Mouse (Mus musculus) hindbrain, embryonic 11.5 days (tissue): Measurements from ENCODE around the gene Cngb1. TPM values are rescaled to one million over a fixed set of nuclear protein-coding genes. Genes with fewer than 3 reads are reported as not detected.

Experiments
- ATAC-seq: fragments of 200-750 bp; cut with Nextera tagmentation; 2 replicates; pipeline ENCODE4 v1.8.0; 2017; ENCODE audit warnings: mild to moderate bottlenecking, moderate TSS enrichment, moderate library complexity; ENCODE audit not compliant: low FRiP score
- DNase-seq: peaks from one replicate; pipeline ENCODE4 v3.0.0-alpha.2; 2015; ENCODE audit warnings: low spot score
- H3K27ac ChIP-seq: fragments of 300-500 bp; sonication (generic); 2 replicates; pipeline ENCODE4 v1.5.1; 2014; ENCODE audit warnings: mild to moderate bottlenecking, low read depth, low read length
- H3K27me3 ChIP-seq: fragments of 300-500 bp; sonication (generic); 2 replicates; pipeline ENCODE4 v1.6.1; 2014; ENCODE audit warnings: mild to moderate bottlenecking, low read length, moderate library complexity, mixed read lengths; ENCODE audit not compliant: control insufficient read depth, insufficient read depth
- H3K36me3 ChIP-seq: fragments of 300-500 bp; sonication (generic); 2 replicates; pipeline ENCODE4 v1.6.1; 2014; ENCODE audit warnings: mild to moderate bottlenecking, low read length, moderate library complexity, mixed read lengths; ENCODE audit not compliant: control insufficient read depth, insufficient read depth
- H3K4me1 ChIP-seq: fragments of 300-500 bp; sonication (generic); replicated peaks from 2 replicates; pipeline ENCODE4 v1.6.1; 2014; ENCODE audit warnings: low read length, mixed read lengths; ENCODE audit not compliant: control insufficient read depth, insufficient read depth
- H3K4me2 ChIP-seq: fragments of 300-500 bp; sonication (generic); replicated peaks from 2 replicates; pipeline ENCODE4 v1.6.1; 2014; ENCODE audit warnings: mild to moderate bottlenecking, low read depth, low read length
- H3K4me3 ChIP-seq: fragments of 300-500 bp; sonication (generic); 2 replicates; pipeline ENCODE4 v1.5.1; 2014; ENCODE audit warnings: low read depth, low read length
- H3K9ac ChIP-seq: fragments of 300-500 bp; sonication (generic); 2 replicates; pipeline ENCODE4 v1.6.1; 2014; ENCODE audit warnings: low read depth, low read length
- H3K9me3 ChIP-seq: fragments of 300-500 bp; sonication (generic); 2 replicates; pipeline ENCODE4 v1.6.1; 2016; ENCODE audit warnings: low read length; ENCODE audit not compliant: control insufficient read depth
- WGBS: fragments of 180-500 bp; shearing (Covaris S2); extraction: QIAGEN DNeasy Blood & Tissue Kit; methylation state at CpG from one replicate; pipeline ENCODE4 v1.1.7; 2014; 5-methylcytosine and 5-hydroxymethylcytosine counted together
- polyA plus RNA-seq: library from polyadenylated mRNA; unstranded; fragments of >200 nt; fragmentation: Nextera tagmentation; extraction: Ambion mirVana; gene quantifications from 2 replicates; pipeline ENCODE4 v1.2.1, GENCODE M21; 2014

The Cngb1 gene
- polyA plus RNA-seq, 1 experiment from 2014 or later = 0.71 TPM

DNA sequence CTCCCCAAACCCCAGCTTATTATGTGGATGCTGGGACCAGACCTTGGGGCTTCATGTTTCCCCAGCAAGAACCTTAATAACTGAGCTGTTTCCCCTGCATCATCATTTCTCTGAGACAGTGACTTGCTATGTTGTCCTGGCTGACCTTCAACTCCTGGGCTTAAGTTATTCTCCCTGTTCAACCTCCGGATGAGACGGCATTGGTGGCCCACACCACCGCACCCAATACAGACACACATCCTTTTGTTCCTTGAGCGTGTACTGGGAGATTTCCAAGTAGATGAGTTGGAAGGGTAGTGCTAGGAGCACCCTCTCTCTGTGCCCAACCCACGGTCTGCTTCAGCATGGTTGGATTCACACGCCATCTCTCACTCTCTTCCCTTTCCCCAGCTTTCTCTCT lies 7.5 kb upstream of the Cngb1 start:
- no peak for DNase-seq
- H3K9ac ChIP-seq = no peak overlapping the region
- no peaks in the 10 kb centered on the region for H3K4me1 ChIP-seq

DNA sequence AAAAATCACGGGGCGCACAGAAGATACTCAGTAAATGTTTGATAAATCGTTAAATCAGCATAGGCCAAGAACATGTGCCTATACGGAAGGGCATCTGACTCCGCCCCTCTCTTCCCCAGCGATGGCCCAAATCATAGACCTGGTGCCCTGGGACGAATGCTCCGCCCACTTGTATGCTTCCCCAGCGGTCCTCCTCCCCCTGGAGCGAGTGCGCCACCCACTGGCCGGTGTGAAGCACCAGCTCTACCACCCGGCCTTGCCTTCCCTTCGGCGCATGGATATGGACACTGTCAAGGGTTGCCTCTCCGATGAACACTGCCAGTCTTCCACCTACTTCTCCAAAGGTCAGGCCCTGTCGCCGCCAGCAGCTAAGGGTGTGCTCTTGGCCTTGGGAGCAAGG lies 6.5 kb upstream of the Cngb1 start:
- H3K27me3 ChIP-seq = no peaks in the 10 kb centered on the region
- DNase-seq (no peak), ATAC-seq (no peak)
- H3K4me1 ChIP-seq = no peaks in the 10 kb centered on the region
- H3K9ac ChIP-seq = no peak overlapping the region
- no peak overlapping the region for H3K4me3 ChIP-seq
- no peak overlapping the region for H3K4me2 ChIP-seq
- H3K36me3 ChIP-seq = no peaks in the 10 kb centered on the region
- H3K27ac ChIP-seq = no peak overlapping the region
- H3K9me3 ChIP-seq = no peaks in the 10 kb centered on the region
- 68% methylated on average over 18 of the region's 18 CpGs for WGBS

More for the DNA sequence above, 7.5 kb upstream of the Cngb1 start:
- 92% methylated on average over 6 of the region's 6 CpGs for WGBS
- no peak overlapping the region for H3K4me3 ChIP-seq
- H3K36me3 ChIP-seq = no peaks in the 10 kb centered on the region
- H3K27me3 ChIP-seq = no peaks in the 10 kb centered on the region
- H3K9me3 ChIP-seq = no peaks in the 10 kb centered on the region
- ATAC-seq = no peak
- no peak overlapping the region for H3K27ac ChIP-seq
- no peak overlapping the region for H3K4me2 ChIP-seq

DNA sequence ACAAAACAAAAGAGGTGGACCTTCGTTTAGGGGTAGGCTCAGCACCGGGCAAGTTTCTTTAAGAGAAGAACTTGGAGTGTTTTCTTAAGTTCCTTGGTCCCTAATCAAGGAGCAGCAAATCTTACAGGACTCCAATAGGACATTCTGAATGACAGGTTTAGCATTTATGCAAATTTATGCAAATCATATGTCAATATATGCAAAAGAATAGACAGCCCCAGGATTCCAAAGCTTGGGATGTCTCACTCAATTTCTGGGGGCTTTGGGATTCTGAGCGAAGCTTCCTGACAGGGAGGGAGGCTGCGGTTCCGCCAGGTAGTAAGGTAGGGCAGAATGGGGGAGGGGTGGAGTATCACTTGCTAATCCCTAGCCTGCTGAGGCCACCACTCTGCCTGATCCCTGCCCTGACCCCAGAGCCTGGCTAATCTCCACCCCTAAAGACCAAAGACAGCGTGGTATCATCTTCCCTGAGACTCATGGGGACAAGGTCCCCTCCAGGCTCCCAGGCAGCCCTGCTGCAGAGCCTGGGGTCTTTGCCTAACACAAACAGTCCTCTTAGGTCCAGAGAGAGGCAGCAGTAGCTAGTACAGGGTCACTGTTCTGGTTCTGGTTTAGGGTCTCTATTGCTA lies 4.1 kb upstream of the Cngb1 start, which contains the start of gene Tepp:
TSS of gene Tepp (plus strand) at position 225 of the 629 bp plus-strand sequence.
- no peak within 1 kb of the TSS for H3K4me2 ChIP-seq
- no peak for DNase-seq
- no peaks in the 10 kb centered on the region for H3K4me1 ChIP-seq
- H3K36me3 ChIP-seq = no peaks in the 10 kb centered on the region
- no peaks in the 10 kb centered on the region for H3K27me3 ChIP-seq
- H3K27ac ChIP-seq = no peak within 1 kb of the TSS
- no peaks in the 10 kb centered on the region for H3K9me3 ChIP-seq
- 31% methylated on average over 6 of the region's 6 CpGs for WGBS
- ATAC-seq = peak; percentile 69
- no peak within 1 kb of the TSS for H3K4me3 ChIP-seq
- H3K9ac ChIP-seq = no peak within 1 kb of the TSS

DNA sequence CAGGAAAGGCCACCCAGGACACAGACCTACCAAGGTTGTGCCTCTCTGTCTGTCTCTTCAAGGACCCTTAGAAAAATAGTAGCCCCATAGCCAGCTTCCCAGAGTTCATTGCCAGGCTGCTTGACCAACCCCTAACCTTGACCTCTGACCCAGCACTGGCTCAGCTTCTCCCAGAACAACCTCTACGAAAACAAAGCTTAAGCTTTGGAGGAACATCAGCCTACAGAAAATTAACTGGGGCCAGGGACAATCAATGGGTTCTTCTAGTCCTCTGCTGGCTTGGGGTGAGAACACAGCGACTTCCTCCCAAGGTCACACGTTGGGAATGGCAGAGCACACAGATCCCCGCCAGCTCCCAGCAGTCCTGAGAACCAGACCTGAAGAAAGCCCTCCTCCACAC lies 859 bp downstream of the Cngb1 start:
- DNase-seq (no peak), ATAC-seq (no peak)
- H3K27ac ChIP-seq = no peak overlapping the region
- H3K9ac ChIP-seq = no peak overlapping the region
- WGBS = 63% methylated on average over 4 of the region's 4 CpGs
- H3K9me3 ChIP-seq = no peaks in the 10 kb centered on the region
- H3K27me3 ChIP-seq = no peaks in the 10 kb centered on the region
- no peak overlapping the region for H3K4me2 ChIP-seq
- H3K4me1 ChIP-seq = no peaks in the 10 kb centered on the region
- no peak overlapping the region for H3K4me3 ChIP-seq
- no peaks in the 10 kb centered on the region for H3K36me3 ChIP-seq

DNA sequence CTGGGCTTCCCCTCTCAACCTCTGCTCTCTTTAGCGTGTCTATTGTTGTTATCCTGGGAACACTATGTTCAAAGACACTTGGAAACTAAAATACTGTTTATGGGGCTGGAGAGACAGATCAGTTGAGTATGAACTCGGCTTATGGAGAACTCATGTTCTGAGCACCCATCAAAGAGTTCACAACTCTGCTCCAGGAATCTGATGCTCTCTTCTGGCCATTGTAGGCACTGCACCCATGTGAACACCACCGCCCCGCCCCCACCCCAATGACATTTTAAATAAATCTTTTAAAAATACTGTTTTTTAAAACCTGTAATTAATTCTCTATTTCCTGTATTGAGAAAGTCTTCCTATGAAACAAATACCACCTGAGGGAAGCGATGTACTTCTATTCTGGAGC lies 4.0 kb downstream of the Cngb1 start:
- H3K9ac ChIP-seq = no peak overlapping the region
- no peak overlapping the region for H3K4me3 ChIP-seq
- no peaks in the 10 kb centered on the region for H3K27me3 ChIP-seq
- 30% methylated on average over 5 of the region's 5 CpGs for WGBS
- H3K9me3 ChIP-seq = no peaks in the 10 kb centered on the region
- no peak overlapping the region for H3K27ac ChIP-seq
- ATAC-seq = no peak
- H3K36me3 ChIP-seq = no peaks in the 10 kb centered on the region
- DNase-seq = peak; percentile 59
- H3K4me1 ChIP-seq = no peaks in the 10 kb centered on the region
- H3K4me2 ChIP-seq = no peak overlapping the region

DNA sequence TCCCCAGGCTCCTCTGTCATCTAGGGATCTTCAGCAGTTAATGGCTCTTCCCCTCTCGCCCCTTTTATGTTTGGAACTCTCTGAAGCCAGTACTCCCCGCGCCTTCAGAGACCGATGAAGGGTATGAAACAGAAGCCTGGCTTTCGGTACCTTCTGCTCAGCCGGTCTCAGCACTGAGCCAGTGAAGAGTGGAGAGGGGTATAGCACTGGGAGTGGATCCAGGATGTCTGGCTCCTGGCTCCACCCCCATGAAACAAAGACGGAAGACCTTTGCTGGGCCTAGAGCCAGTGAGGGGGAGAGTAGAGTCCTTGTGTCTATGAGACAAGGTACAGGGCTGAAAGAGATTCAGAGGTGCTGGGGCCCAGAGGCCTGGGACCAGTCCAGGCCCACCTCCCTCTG lies 12.5 kb downstream of the Cngb1 start:
- no peak for ATAC-seq

DNA sequence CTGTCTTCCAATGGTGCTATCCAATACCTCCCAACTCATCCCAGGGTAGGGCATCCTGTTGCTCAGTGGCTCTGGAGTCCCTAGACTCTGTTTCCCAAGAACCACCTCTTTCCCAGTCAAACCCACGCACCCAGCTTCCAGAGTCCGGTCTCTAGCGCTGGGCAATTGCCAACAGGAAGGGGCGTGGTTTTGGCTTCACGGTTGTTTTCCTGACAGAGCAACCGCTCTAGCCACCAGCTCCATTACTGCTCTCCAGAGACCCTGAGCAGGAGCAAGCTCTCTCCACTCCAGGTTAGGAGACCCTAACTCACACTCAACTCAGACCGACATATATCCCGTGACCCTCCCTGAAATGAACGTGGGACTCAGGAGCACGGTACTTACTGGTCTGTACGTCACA lies 13.2 kb downstream of the Cngb1 start:
- Histone ChIP-seq H3K4me1 (no peaks in the 10 kb centered on the region), H3K27ac (no peak overlapping the region), H3K9me3 (no peaks in the 10 kb centered on the region), H3K4me2 (no peak overlapping the region), H3K4me3 (no peak overlapping the region), H3K36me3 (no peaks in the 10 kb centered on the region), H3K9ac (no peak overlapping the region), H3K27me3 (no peaks in the 10 kb centered on the region)
- no peak for DNase-seq
- 90% methylated on average over 11 of the region's 11 CpGs for WGBS
- no peak for ATAC-seq

More for the DNA sequence above, 12.5 kb downstream of the Cngb1 start:
- Histone ChIP-seq H3K36me3 (no peaks in the 10 kb centered on the region), H3K9me3 (no peaks in the 10 kb centered on the region), H3K4me1 (no peaks in the 10 kb centered on the region), H3K4me3 (no peak overlapping the region), H3K27ac (no peak overlapping the region), H3K9ac (no peak overlapping the region), H3K4me2 (no peak overlapping the region), H3K27me3 (no peaks in the 10 kb centered on the region)
- WGBS = 81% methylated on average over 7 of the region's 7 CpGs
- no peak for DNase-seq

DNA sequence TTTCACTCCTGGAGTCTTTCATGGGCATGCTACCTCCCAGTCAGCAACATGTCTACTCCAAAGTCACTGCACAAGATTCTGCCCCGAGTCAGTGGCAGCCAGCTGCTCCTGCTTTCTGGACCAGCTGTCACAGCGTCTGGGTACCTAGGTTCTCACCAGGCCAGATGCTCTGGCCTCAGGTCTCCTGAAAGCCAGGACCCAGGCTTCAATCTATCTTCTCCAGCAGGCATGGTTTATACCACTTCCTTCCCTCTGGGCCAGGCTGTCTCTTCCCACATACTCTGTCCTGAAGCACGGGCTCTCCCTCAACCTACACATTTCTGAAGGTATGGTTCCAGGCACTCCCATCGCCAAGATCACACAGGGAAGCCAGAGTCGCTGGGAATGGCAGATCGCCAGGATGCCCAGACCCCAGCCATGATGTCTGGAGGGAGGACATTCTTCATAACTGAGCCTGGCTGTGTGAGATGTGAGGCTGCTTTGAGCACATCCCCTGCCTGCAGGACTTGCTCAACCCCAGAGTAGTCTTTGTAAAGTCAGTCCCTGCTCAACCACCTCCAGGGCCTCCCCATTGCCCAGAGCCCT lies 17.2 kb downstream of the Cngb1 start:
- WGBS = 84% methylated on average over 6 of the region's 6 CpGs
- Histone ChIP-seq H3K4me1 (no peaks in the 10 kb centered on the region), H3K4me3 (no peak overlapping the region), H3K27ac (no peak overlapping the region), H3K9ac (no peak overlapping the region), H3K27me3 (no peaks in the 10 kb centered on the region), H3K4me2 (no peak overlapping the region), H3K36me3 (no peaks in the 10 kb centered on the region), H3K9me3 (no peaks in the 10 kb centered on the region)
- ATAC-seq (no peak), DNase-seq (no peak)

DNA sequence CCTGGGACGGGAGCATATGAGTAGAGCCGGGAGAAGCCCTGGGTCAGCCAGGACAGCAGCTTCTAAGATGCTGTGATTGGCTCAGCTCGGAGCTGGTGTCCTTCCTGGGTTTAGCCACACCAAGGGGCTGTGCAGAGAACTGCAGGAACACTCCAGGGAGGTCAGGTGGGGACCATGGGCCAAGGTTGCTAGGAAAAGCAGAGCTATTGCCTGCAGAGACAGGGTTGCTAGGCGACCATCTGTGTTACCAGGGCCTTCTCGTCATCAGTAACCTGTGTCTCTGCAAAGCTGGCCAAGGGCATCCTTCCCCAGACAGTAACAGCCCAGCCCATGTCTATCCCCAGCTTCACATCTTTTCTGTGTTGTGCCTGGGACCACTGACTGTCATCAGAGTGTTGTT lies 24.9 kb downstream of the Cngb1 start:
- no peak overlapping the region for H3K4me3 ChIP-seq
- no peaks in the 10 kb centered on the region for H3K27me3 ChIP-seq
- H3K36me3 ChIP-seq = no peaks in the 10 kb centered on the region
- H3K27ac ChIP-seq = no peak overlapping the region
- 65% methylated on average over 5 of the region's 5 CpGs for WGBS
- no peak overlapping the region for H3K9ac ChIP-seq
- DNase-seq (no peak), ATAC-seq (peak; percentile 51; the same call in 1 of the 2 replicates)
- no peak overlapping the region for H3K4me2 ChIP-seq
- no peaks in the 10 kb centered on the region for H3K4me1 ChIP-seq
- no peaks in the 10 kb centered on the region for H3K9me3 ChIP-seq
